Mouse (Mus musculus) cortical plate, adult 2 months (tissue): ENCODE measurements around the gene Phyhipl. TPM values are rescaled to one million over a fixed set of nuclear protein-coding genes. Genes with fewer than 3 reads are reported as not detected.
A peak's percentile ranks its signal among the peaks of the same experiment; 100 is the strongest.

Experiments
- H3K27ac ChIP-seq: fragments of 200-500 bp; 2 replicates; pipeline ENCODE4 v1.5.1; 2012; ENCODE audit warnings: low read length, control low read depth, inconsistent platforms; ENCODE audit not compliant: insufficient read depth
- H3K4me1 ChIP-seq: fragments of 200-500 bp; 2 replicates; pipeline ENCODE4 v1.6.1; 2011; ENCODE audit warnings: low read length; ENCODE audit not compliant: control insufficient read depth, insufficient read depth
- H3K4me3 ChIP-seq: fragments of 200-500 bp; 2 replicates; pipeline ENCODE4 v1.5.1; 2011; ENCODE audit warnings: mild to moderate bottlenecking, low read length, control low read depth; ENCODE audit not compliant: insufficient read depth
- CTCF ChIP-seq: fragments of 200-500 bp; IDR thresholded peaks from 2 replicates; pipeline ENCODE4 v1.5.1; 2011; ENCODE audit warnings: mild to moderate bottlenecking, control low read depth, low read length; ENCODE audit not compliant: insufficient read depth; ENCODE audit errors: extremely low read depth
- POLR2A ChIP-seq: fragments of 200-500 bp; IDR thresholded peaks from 2 replicates; pipeline ENCODE4 v1.6.1; 2011; ENCODE audit warnings: mild to moderate bottlenecking, low read length, control low read depth; ENCODE audit not compliant: insufficient read depth; ENCODE audit errors: extremely low read depth
- polyA plus RNA-seq: library from polyadenylated mRNA; depleted of rRNA; stranded (reverse); fragments of >200 nt; gene quantifications from 2 replicates; pipeline ENCODE4 v1.2.3, GENCODE M21; 2012; rRNA removed

Gene Phyhipl
- polyA plus RNA-seq, 1 experiment: 187 TPM

DNA sequence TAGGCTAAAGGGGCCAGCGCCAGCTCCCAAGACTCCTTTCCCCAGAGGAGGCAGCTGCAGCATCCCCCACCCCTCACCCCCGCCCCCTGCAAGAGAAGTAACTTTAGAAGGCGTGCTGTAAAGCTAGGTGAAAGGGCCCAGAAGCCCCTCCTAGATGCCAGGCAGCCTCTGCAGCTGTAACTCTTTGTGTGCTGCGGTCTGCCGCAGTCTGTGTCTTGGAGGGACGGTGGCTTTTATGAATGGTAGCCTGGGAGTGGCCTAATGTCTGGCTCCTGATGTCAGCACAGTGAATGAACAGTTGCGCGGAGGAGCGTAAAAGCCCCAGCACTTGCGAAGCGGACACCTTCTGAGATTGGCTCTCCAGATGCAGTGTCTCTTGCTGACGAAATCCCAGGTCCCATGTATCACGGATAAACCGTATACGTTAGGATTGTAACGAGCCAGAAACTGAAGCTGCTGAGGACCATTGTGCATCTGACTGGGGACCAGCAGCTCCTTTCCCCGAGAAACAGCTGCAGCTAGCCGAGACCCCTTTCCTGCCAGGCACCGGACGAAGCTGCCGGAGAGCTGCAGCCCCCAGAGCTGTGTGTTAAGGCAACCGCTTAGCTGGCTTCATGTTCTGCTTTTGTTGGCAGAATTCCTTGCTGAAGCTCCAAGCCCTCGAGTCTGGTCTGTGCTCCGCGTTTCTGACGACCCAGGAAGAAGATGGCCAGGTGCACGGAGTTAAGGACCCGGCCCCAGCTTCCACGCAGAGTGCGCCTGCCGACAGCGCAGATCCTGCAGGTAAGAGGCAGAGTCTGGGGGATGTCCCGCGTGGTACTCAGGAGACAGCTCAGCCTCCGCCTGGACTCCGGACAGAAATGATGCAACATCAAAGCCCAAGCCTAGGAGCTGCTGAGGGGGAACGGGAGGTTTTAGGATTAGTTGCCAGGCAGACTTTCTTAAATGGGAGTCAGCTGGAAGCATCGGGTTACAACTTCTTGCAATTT lies 135.3 kb downstream of the Phyhipl start:
- H3K27ac ChIP-seq: peak overlapping the region; percentile 62
- H3K4me3 ChIP-seq: peak overlapping the region; percentile 64
- TF ChIP-seq POLR2A (peak; percentile 73; the same call in 1 of the 2 replicates), CTCF (no peak)
- peaks cover 5% of the 10 kb centered on the region for H3K4me1 ChIP-seq

DNA sequence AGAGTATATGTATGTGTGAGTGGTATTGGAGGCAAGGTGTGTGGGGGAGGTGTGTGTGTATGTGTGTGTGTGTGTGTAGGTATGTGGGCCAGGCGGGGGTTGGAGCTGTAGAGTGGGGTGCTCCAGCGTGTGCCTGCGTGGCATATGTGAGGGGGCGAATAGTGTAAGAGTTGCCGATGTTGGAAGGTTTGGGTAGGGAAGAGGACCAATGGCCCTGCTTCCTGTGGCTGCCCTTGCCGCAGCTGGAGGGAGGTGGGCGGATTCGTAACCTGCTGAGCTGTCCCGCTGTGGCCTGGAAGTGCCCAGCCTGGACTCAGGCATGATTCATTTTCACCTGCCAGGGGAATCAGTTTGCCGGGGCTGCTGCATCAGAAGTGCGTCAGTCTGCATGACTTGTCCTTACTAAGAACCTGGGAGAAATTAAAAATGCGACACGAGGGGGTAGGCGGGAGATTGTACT lies 136.1 kb downstream of the Phyhipl start:
- H3K4me3 ChIP-seq: peak overlapping the region; percentile 64; the same call in 1 of the 2 replicates
- H3K4me1 ChIP-seq: peaks cover 9% of the 10 kb centered on the region
- peak overlapping the region; percentile 24; the same call in 1 of the 2 replicates for H3K27ac ChIP-seq
- TF ChIP-seq POLR2A (no peak), CTCF (no peak)

GRCm38 (mm10) chr10:70516661-70517060 lies 139.1 kb downstream of the Phyhipl start:
- H3K4me1 ChIP-seq: peaks cover 9% of the 10 kb centered on the region
- no peak overlapping the region for H3K27ac ChIP-seq
- H3K4me3 ChIP-seq: no peak overlapping the region
- no peak for TF ChIP-seq POLR2A
- TF ChIP-seq CTCF: no peak

DNA sequence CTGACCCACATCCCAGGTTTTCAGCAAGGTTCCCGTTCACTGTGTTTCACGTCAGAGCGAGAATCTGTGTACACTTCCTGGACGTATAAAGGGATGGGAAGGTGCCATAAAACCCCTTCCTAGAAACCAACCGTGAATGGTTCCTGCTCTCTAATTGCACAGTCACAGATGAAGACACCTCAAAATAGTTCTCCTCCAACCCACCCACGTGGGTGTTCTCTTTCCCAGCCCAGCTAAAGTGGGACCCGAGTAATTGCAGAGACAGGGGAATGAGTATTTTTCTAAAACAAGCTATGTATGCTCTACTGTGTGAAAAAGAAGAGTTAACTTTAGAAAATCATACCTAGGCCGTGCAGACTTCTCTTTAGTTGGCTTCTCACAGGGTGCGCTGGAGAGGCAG lies 140.9 kb downstream of the Phyhipl start:
- TF ChIP-seq POLR2A: no peak
- no peak for TF ChIP-seq CTCF
- H3K27ac ChIP-seq: no peak overlapping the region
- no peak overlapping the region for H3K4me3 ChIP-seq
- peaks cover 9% of the 10 kb centered on the region for H3K4me1 ChIP-seq

- no peak overlapping the region for H3K27ac ChIP-seq
- H3K4me1 ChIP-seq: 0 out of 2 replicates have a peak, but pooled peaks cover 1% of the 10 kb centered on the region
- TF ChIP-seq POLR2A (no peak), CTCF (0 out of 2 replicates have a peak, but pooled peaks have one; percentile 1)
- H3K4me3 ChIP-seq: no peak overlapping the region
Observed at GRCm38 (mm10) chr10:70507880-70508279, 147.9 kb downstream of the Phyhipl start.

Other genes with a start within 250 kb of the Phyhipl start
- 27.7 and 28.2 TPM in 2 replicates for gene Fam13c, start 215.5 kb downstream of the Phyhipl start, polyA plus RNA-seq